Mouse (Mus musculus) natural killer cell, adult 2 months (primary cell): ENCODE measurements around the gene Aldh9a1.
"Not testable (repeated sequence)": the region's sequence is repeated elsewhere in the genome, so short reads cannot be mapped to it uniquely, and the experiment has no call there.

ENCODE experiments used
- DNase-seq, 2 experiments: peaks; one replicate each; pipeline ENCODE4 v3.0.0; 2022; ENCODE audit warnings: low spot score in 2 of 2

Gene Aldh9a1

DNA sequence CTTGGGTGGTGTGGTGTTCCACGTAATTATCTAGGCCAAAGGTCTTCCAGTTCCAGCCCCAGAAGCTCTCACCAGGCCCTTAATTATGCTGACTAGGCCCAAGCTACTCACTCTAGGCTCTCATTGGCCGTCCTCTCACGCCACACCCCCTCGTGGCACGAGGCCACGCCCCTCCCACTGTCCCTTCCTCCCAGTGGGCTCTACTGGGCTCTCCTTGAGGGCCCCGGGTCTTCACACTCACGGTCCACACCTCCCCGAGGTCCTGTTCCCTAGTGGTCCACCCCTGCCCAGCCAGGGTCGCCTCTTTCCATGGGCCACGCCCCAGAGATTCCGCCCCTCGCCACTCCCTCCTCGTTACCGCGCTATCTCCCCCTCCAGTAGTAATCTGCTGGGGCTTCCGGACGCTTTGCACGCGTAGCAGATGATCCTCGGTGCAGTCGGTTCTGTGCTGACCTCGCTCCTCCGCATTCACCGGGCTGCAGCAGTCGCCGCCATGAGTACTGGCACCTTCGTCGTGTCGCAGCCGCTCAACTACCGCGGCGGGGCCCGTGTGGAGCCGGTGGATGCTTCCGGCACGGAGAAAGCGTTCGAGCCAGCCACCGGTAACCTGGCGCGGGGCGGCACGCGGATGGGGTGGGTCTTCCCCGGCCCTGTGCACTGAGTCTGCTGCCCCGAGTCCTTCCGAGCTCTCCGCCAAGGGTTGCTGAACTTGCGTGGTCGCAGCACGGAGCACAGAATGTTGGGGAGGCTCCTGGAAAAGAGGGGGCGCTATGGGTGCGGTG, at the start of gene Aldh9a1:
TSS of gene Aldh9a1 (plus strand) at position 177 of the 782 bp plus-strand sequence.
- peak; percentile 74 to 77 for DNase-seq

DNA sequence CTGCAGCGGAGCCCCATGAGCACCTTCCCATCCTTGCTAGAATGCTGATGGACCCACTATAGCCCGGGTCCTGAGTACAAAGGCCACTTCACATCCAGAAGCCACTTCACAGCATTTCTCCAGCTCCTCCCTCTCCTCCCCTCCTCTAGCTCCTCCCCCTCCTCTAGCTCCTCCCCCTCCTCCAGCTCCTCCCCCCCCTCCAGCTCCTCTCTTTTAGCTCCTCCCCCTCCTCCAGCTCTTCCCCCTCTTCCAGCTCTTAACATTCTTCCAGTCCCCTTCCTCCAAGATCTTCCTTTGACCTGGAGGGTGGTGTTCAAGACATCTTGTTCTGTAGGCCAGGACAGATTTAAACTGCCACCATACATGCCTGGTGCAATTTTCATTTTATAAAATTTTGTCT, 49.7 kb upstream of the Aldh9a1 start:
- no peak for DNase-seq

DNA sequence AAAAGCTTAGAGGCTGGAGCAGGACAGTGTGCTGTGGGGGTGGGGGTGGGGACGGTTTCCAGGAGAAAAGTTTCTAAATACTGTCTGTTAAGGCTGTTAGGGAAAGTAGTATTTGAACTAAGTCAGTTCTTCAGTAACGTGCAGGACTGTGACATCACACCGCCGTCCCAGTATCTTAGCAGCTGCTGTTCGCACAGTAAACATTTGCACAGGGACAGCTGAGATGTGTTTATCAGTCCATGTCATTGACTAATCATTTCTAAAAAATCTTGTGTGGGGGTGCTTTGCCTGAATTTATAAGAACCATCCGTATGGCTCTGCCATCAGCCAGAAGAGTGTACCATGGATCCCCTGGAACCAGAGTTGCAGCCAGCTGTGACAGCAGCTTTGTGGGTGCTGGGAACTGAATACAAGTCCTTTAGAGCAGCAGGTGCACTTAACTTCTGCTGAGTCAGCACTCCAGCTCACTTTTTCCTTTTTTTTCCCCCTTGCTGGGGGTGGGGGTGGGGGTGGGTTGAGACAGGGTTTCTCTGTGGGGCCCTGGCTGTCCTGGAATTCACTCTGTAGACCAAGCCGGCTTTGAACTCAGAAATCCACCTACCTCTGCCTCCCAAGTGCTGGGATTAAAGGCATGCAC, 44.2 kb upstream of the Aldh9a1 start:
- DNase-seq: no peak

DNA sequence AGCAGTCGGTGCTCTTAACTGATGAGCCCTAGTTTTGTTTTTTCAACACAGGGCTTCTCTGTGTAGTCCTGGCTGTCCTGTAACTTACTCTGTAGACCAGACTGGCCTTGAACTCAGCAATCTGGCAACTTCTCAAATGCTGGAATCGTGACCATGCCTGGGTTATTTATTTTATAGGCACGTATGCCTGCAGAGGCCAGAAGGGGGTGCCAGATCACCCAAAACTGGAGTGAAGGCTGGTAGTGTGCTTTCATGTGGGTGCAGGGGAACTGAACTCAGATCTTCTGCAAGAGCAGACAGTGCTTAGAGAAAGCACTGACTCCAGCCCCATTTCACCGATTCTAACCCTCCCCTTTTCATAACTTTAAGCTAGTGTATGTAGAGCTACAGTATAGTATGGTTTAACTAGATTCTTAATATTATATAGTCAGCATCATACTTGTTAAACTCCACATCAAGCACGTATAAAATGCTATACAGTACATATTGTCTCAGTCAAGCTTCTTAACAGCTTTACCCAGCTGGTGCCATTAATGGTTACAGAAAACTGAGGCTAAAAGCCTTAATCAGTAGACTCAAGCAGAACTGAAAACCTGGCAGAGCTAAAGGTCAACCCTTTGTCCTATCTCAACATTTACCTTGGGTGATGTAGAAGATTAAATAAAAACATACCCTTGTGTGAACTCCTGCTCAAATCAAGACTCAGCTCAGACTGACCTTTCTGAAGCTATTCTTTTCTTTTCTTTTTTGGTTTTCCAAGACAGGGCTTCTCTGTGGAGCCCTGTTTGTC, 43.1 kb upstream of the Aldh9a1 start:
- peak; percentile 44 to 71 for DNase-seq

GRCm38 (mm10) chr1:167307674-167308073, 42.1 kb upstream of the Aldh9a1 start:
- DNase-seq: no peak

DNA sequence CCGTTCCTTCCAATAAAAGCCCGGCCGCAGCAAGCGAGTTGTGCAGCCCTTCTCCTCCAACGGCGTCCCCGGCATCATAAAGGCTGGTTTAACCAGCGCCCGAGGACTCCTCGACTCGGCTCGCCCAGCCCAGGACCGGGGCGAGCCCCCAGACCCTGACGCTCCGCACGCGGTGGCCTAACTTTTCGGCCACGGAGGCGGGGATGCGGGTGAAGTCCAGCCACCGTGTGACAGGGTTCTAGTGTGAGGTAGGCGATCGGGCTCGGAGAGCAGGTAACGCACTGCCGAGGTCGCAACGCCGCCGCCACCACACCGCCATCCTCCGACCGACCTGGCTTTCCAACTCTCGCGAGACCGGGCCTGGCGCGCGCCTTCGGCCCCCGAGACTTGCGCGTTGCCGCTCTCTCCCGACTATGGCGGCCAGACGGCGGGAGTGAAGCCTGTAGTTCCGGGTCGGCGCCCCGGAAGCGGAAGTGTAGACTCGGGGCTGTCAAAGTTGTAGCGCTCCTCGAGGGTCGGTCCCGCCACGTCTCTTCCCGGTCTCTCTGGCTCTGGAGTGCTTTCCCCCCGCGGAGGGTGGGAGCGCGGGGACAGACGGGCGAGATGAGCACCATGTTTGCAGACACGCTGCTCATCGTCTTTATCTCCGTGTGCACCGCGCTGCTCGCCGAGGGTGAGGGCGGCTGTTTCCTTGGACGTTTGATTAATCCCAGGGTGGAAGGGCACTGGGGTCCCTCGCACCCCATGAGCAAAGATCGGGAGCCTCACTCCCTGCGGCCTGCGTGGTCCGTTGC, 41.3 kb upstream of the Aldh9a1 start, which contains the start of gene Tmco1:
TSS of gene Tmco1 (plus strand) at position 118 of the 794 bp plus-strand sequence.
- peak; percentile 97 to 98 for DNase-seq

- no peak for DNase-seq
Observed at GRCm38 (mm10) chr1:167312367-167312766, 37.4 kb upstream of the Aldh9a1 start.

DNA sequence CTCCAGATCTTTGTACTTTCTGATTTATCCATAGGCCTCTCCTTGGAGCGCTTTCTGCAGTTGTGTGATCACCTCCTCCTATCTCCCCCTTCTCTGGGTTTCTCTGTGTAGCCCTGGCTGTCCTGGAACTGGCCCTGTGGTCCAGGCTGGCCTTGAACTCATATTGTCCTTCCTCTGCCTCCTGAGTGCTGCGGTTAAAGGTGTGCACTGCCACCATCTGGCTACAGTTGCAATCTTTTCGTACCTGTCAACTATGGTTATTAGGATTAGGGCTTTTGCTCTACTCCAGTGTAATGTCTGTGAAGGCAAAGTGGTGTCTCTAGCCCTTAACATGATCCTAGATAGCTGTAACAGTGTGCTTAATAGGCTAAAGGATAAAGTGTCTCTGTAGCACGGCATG, 36.6 kb upstream of the Aldh9a1 start:
- no peak for DNase-seq

DNA sequence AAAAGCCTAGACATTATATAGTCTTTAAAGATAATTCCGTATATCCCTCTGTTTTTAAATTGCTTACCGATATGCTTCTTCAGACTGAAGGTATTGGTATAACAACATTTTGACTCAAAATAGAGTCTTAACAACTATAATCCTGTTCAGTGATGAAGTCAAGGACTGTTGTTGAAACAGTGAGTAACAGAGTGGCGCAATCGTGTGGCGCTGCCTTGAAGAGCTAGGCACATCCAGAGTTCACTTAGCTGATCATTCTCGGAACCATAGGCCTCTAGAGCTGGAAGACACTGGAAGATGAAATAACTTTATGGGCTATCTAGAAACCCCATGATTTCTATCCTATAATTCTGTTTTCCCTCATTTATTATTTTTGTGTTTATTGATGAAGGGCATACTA, 28.1 kb upstream of the Aldh9a1 start:
- DNase-seq: no peak

DNA sequence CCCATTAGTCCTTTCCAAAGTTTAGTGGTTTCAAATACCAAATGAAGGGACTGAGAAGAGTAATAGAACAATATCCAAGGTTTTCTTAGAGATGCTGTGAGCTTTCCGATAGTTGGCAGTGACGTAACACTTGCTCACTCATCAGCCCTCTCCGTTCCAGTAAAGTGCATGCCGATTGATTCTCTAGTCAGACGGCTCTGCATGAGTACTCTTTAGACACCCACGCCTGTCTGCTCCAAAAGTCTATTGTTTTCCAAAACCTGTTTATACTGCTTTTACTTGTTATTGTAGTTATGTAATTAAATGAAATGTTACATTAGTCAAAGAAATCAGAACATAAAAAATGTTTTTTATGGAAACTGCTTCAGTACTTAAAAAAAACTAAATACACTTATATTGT, 21.0 kb upstream of the Aldh9a1 start:
- DNase-seq: no peak

- no peak for DNase-seq
Observed at GRCm38 (mm10) chr1:167331106-167331505, 18.7 kb upstream of the Aldh9a1 start.

DNA sequence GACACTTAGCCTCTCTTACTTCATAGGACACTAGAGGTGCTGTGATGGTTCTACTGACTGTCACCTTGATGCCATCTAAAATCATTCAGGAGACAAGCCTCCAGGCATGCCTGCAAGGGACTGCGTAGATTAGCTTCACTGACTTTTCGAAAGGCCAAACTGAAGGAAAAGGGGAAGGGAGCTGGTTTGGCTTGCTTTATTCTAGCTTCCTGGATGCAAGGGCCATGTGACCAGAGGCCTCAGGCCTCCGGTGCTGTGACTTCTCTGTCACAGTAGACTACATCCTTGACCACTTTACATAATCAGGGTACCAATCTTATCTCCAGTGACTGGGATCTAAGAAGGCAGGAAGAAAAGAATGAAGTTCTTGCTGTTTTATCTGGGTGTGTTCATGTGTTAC, 13.4 kb upstream of the Aldh9a1 start:
- DNase-seq: no peak

DNA sequence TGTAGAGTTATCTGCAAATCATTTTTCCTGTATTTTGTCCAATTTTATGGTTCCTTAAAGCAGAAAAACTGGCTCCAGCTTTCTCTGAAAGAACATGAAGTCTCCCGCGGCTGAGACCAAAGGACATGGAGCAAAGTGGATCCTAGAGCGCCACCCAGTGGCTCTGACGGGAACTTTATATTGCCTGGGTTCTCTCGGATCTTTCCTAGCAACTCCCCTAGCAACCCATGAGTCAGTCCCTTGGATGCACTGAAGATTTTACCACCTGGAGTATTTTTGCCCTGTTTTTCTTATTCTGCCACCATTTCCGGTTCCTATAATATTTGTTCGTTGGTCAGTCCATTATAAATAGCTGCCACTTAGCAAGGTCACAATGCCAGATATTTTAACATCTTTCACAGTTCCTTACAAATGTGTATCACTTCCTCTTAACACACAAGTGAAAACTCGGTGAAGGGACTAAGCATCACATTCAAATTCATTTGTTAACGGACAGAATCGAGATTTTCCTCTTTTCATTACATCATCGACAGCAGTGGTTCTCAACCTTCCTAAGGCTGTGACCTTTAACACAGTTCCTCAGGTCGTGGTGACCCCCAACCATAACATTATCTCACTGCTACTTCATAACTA, 12.2 kb upstream of the Aldh9a1 start:
- peak; percentile 75 to 81 for DNase-seq

DNA sequence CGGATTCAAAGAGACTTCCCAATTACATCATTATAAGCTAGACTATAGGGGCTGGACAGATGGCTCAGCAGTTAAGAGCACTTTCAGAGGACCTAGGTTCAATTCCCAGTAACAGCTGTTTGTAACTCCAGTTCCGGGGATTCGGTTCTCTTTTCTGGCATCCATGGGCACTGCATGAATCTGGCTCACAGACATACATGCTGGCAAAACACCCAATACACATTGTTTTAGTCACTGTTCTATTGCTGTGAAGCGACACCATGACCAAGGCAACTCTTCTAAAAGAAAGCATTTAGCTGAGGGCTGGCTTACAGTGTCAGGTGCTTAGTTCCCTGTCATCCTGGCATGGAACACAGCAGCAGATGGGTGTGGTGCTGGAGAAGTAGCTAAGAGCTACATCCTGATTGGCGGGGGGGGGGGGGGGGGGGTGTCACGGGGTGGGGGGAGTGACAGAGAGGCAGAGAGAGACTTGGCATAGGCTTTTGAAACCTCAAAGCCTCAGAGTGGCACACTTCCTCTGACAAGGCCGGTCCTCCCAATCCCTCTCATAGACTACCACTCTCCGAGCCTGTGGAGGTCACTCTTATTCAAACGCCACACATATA, 10.5 kb upstream of the Aldh9a1 start:
- DNase-seq: no peak

GRCm38 (mm10) chr1:167340111-167340787, 9.5 kb upstream of the Aldh9a1 start:
- no peak for DNase-seq

GRCm38 (mm10) chr1:167340910-167341528, 8.8 kb upstream of the Aldh9a1 start:
- DNase-seq: no peak

DNA sequence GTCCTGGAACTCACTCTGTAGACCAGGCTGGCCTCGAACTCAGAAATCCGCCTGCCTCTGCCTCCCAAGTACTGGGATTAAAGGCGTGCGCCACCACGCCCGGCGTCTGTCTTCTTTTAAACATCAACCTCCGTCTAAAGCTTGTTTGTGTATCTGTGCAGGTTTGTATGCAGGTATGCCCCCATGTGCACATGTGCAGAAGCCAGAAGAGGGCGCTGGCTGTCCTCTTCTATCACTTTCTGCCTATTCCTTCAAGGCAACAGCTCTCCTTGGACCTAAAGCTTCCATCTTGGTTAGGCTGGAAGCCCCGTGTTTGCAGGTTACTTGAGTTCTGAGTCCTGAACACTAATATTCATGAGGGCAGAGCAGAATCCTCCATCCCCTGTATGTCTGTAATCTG, 7.0 kb upstream of the Aldh9a1 start:
- no peak for DNase-seq

- not testable (repeated sequence) for DNase-seq
Observed at GRCm38 (mm10) chr1:167345994-167346520, 3.7 kb upstream of the Aldh9a1 start.

DNA sequence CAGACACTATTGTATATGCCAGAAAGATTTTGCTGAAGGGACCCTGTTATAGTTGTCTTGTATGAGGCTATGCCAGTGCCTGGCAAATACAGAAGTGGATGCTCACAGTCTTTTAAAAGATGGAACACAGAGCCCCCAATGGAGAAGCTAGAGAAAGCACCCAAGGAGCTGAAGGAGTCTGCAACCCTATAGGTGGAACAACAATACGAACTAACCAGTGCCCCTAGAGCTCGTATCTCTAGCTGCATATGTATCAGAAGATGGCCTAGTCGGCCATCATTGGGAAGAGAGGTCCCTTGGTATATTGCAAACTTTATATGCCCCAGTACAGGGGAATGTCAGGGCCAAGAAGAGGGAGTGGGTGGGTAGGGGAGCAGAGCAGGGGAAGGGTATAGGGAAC, 585 bp upstream of the Aldh9a1 start:
- DNase-seq: peak in 1 of 2 experiments; percentile 10
